Mouse (Mus musculus) ovary, adult 18-20 months (tissue): ENCODE data around the gene Tm7sf2.

Source experiments
- DNase-seq: peaks from one replicate; pipeline ENCODE4 v3.0.0; 2022; ENCODE audit warnings: low spot score, mixed read lengths

The Tm7sf2 gene

DNA sequence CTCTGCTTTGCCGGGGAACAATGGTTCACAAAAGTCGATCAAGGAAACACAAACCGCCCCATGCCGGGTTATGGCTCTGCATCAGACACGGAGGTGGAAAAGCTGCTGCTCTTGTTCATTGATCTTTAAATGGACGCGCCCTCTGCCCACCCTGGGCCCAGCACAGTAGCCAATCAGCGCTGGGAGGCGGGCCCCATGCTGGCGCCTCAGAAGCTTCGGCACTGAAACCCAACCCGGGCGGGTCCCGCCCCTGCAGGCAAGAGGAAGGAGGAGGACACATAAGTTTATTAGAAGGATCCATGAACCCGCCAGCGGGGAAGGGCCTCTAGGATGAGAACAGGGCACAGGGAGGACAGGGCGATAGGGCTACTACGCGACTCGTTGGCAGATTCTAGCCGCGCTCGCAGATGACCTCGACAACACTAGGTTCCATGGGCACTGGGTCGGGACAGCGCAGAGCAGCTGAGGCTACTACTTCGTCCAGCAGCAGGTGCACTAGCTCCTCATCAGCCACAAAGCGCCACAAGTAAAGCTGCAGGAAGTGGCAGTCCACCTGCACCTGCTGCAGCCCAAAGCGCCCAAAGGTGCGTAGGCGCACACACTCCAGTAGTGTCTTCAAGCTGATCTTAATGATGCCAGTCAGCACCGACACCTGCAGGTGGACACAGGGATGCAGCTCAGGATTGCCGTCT, at the start of gene Tm7sf2:
Gene Tm7sf2 (minus strand): TSS at position 650 of the 692 bp plus-strand sequence.
- peak; percentile 91 for DNase-seq

- no peak for DNase-seq
Observed at GRCm38 (mm10) chr19:6117346-6117985, 49.3 kb upstream of the Tm7sf2 start.

GRCm38 (mm10) chr19:6116113-6116850, 48.1 kb upstream of the Tm7sf2 start:
- no peak for DNase-seq

- DNase-seq = no peak
Observed at GRCm38 (mm10) chr19:6113116-6113515, 44.9 kb upstream of the Tm7sf2 start.

GRCm38 (mm10) chr19:6105586-6105985, 37.4 kb upstream of the Tm7sf2 start, which contains the start of gene Naaladl1:
Naaladl1 (plus strand) TSS chr19:6105782.
- DNase-seq = no peak

DNA sequence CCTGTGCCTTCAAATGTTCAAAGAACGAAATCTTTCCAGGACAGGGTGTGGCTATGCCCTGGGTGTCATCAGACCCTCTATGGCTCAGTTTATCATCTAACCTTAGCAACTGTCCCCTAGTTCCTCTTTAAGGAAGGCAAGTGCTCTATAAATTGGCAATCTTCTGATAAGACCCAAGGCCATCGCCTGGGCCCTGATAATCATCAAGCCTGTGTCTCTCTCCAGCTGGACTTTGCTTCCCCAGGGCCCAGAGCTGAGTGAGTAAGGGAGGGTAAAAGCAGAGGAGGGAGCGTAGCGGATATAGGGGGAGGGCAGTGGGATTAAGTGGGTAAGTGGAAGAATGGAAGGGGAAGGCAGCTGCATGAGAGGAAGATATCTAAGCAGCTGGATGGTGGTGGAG, 36.3 kb upstream of the Tm7sf2 start:
- no peak for DNase-seq

GRCm38 (mm10) chr19:6102169-6102853, 34.1 kb upstream of the Tm7sf2 start:
- no peak for DNase-seq

GRCm38 (mm10) chr19:6101186-6101585, 33.0 kb upstream of the Tm7sf2 start:
- DNase-seq = no peak

GRCm38 (mm10) chr19:6097847-6098246, 29.7 kb upstream of the Tm7sf2 start:
- no peak for DNase-seq

GRCm38 (mm10) chr19:6094119-6094518, 25.9 kb upstream of the Tm7sf2 start, which contains the start of gene AC131692.1:
AC131692.1 (plus strand) TSS chr19:6094419.
- DNase-seq = no peak

DNA sequence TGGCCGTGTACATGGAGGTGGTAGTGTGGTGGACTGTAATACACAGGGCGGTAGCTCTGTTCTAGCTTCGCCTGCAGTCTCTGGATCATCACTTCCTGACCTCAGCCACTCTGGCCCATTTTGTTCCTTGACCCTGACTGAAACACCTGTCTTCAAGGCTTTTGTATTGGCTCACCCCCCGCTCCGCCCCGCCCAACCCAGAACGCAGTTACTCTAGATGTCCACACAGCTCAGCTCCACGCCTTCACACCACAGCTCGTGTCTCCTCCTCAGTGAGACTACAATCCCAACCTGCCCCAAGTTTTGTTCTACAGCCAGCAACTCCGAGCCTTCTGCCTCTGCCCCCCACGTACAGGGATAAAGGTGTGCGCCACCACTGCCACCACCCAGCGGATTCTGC, 20.7 kb upstream of the Tm7sf2 start:
- no peak for DNase-seq

GRCm38 (mm10) chr19:6085417-6085879, 17.3 kb upstream of the Tm7sf2 start:
- no peak for DNase-seq

DNA sequence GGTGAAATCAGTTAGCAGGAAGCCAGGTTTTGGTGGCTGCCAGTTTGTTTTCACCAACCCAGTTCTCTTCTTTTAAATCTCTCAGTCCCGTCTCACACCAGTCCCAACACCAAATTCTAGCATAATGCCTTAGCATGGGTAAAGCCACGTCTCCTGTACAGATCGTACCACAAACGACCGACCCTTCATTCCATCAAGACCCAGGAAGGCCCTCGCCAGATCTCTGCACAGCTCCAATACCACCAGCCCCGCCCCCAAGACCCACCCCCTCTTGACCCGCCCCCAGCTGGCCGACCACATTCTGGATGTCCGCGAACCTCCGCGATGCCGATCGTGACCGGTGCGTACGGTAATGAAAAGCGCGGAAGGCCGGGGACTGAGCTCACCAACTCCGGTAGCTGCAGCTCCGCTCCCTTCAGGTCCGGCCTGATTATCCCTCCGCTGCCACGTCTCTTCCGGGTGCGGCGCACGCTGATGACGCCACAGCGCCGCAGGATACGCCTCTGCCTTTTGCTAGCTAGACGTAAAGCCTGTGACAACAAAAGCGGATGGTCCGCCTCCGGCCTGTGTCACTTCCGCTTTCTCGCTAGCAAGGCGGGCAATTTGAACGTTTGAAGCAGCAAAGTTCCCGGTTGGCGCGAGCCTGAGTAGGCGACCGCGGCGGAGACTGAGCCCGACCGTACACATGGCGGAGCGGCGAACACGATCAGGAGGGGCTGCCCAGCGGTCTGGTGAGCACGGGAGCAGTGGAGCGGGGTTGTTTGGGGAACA, 16.5 kb upstream of the Tm7sf2 start, which contains the start of the genes Zfpl1 and Cdca5:
Gene Zfpl1 (minus strand): TSS at position 479 of the 771 bp plus-strand sequence.
Gene Cdca5 (plus strand): TSS at position 506 of the 771 bp plus-strand sequence.
- DNase-seq = peak; percentile 93

DNA sequence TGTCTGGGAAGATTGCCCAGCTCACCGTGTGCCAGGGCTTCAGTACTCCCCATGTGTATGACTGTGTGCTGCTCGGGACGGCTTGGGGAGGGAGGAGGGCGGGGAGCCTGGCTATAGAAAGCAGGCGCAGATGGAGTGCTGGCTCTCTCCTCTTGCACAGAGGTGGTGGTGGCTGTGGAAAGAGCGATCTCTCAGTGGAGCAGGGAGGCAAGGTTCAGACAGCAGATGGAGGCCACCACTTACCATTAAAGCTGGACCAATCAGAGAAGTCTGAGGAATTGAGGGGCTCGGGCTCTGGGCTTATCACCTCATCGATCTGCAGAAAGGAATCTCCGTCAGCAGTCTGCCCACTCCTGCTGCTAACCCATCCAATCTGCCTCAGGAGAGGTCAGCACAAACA, 14.0 kb upstream of the Tm7sf2 start, which contains the start of gene Gm28374:
Gene Gm28374 (minus strand): TSS at position 101 of the 400 bp plus-strand sequence.
- DNase-seq = no peak

- DNase-seq = no peak
Observed at GRCm38 (mm10) chr19:6079983-6080480, 11.9 kb upstream of the Tm7sf2 start, which contains the start of gene Tmem262. Tmem262 (plus strand) TSS chr19:6080033.

DNA sequence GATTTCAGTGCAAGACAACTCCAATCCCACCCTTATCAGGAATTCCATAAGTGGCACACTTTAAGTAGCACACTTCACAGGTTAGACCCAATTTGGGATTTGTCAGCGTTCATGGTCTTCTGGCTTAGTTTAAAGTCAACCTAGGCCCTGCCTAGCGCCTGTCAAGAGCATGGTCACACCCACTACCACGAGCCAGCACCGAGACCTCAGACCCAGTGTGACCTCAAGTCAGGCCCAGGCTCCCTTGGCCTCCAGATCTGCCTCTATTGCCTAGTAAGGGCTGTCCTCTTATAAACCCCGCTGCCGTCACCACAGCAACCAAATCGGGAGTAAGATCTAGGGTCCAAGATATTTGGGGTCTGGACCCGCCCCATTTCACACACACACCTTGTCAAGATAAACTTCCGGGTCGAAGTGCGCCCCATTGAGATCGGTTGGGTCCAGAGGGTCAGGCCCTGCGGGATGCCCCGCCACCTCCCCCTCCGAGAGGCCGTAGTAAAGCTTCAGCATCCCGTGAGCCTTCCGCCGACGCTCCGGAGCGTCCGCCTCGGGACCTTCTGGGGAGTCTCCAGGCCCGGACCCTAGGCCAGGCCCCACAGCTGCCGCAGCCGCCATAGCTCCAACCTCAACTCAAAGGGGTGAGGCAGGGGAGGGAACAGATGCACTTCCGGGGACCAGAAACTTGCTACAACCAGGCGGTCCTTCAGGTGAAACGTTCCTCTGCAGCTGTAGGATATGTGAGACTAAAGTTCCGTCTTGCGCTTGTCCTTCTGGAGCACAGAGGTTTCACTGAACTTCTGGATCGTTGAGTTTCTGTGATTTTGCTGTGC, 8.6 kb upstream of the Tm7sf2 start, which contains the start of gene Vps51:
Gene Vps51 (minus strand): TSS at position 668 of the 830 bp plus-strand sequence.
- DNase-seq = peak; percentile 75

- DNase-seq = no peak
Observed at GRCm38 (mm10) chr19:6073889-6074288, 5.7 kb upstream of the Tm7sf2 start.

DNA sequence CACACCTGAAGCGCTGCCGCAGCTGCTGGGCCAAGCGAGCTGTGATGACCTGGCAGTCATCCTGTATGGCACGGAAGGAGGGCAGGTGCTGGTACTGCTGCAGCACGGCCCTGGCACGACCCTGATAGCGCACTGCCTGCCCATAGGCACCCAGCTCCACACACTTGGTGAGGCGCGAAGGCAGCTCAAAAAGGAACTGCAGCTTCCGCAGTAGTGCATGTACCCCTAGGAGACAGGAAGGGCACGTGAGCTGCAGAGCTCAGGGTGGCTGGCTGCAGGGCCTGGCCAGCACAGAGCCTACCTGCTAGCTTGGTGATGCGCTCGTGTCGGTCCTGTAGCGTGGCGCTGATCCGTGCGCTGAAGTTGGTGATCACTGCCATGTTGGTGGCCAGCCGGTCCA, 3.1 kb upstream of the Tm7sf2 start:
- DNase-seq = no peak

DNA sequence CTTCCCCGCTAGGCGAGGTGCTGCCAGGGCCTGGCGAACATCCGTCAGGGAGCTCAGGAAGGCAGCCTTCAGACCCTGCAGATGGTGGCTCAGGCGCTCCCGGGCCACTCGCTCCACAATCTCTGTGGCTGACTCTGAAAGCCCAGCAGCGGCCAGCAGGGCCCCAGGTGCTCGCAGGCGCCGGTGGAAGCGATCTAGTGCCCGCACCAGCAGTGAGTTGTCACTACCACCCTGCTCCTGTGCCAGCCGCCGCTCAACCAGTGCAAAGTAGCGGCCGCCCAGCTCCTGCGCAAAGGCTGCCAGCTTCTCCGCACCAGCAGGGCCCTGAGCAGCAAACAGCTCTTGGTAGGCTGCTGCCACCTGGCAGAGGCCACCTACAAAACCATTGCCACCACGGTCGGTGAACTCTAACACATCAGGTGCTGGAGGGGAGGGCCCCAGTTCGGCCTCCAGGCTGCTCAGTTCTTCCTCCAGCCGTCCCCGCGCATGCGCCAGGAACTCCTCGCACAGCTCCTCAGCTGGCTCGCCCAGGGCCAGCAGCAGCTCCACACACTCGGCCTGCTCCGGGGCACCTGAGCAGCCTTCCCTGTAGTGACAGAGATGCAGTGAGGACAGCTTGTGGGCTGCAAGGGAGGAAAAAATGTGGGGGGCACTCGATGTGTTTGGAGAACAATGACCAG, 2.5 kb upstream of the Tm7sf2 start:
- no peak for DNase-seq
